Mouse (Mus musculus) heart, postnatal 0 days (tissue): ENCODE data around the gene Rnft1.

Source experiments
- CTCF ChIP-seq: IDR thresholded peaks from 2 replicates; pipeline ENCODE4 v1.5.1; 2016; ENCODE audit warnings: antibody characterized with exemption, control low read depth, low read depth
- EP300 ChIP-seq: IDR thresholded peaks from 2 replicates; pipeline ENCODE4 v1.6.1; 2016; ENCODE audit warnings: antibody characterized with exemption, low read depth

DNA sequence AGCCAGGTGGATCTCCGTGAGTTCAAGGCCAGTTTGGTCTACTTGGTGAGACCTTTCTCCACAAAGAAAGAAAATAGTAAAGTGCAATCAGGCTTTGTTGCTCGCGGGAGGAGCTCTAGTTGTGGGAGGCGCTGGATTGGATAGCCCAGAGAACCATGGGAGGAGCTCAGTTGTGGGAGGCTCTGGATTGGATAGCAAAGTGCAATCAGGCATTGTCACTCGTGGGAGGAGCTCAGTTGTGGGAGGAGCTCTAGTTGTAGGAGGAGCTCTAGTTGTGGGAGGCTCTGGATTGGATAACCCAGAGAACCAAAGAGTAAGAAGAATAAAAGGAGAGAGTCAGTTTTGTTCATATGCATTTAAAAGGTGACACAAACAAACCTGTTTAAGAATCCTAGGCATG lies 30.5 kb upstream of the Rnft1 start:
- TF ChIP-seq CTCF (no peak), EP300 (no peak)
